Mouse (Mus musculus) gonadal fat pad, adult 2 months (tissue): ENCODE results near the gene Tpmt. TPM values are rescaled to one million over a fixed set of nuclear protein-coding genes. Genes with fewer than 3 reads are reported as not detected.

Source experiments
- DNase-seq: peaks from one replicate; pipeline ENCODE4 v3.0.0-alpha.2; 2012; ENCODE audit warnings: low read depth
- polyA plus RNA-seq: library from polyadenylated mRNA; depleted of rRNA; stranded (reverse); fragments of >200 nt; gene quantifications from 2 replicates; pipeline ENCODE4 v1.2.3, GENCODE M21; 2012

The Tpmt gene
- polyA plus RNA-seq, 1 experiment, result 32.3 TPM

- no peak for DNase-seq
Measured at GRCm38 (mm10) chr13:47042024-47042633, 2.4 kb downstream of the Tpmt start.

GRCm38 (mm10) chr13:47040061-47040460 lies 4.5 kb downstream of the Tpmt start:
- DNase-seq, result no peak

GRCm38 (mm10) chr13:47037946-47038345 lies 6.6 kb downstream of the Tpmt start:
- no peak for DNase-seq

GRCm38 (mm10) chr13:47033602-47034001 lies 10.9 kb downstream of the Tpmt start:
- no peak for DNase-seq

- no peak for DNase-seq
Measured at GRCm38 (mm10) chr13:47030376-47031107, 14.0 kb downstream of the Tpmt start.

- DNase-seq, result no peak
Measured at GRCm38 (mm10) chr13:47020798-47021197, 23.7 kb downstream of the Tpmt start.

- no peak for DNase-seq
Measured at GRCm38 (mm10) chr13:47019774-47020173, 24.8 kb downstream of the Tpmt start.

GRCm38 (mm10) chr13:47017259-47017658 lies 27.3 kb downstream of the Tpmt start:
- DNase-seq, result no peak

- DNase-seq, result no peak
Measured at GRCm38 (mm10) chr13:47015195-47015501, 29.4 kb downstream of the Tpmt start.

GRCm38 (mm10) chr13:47014334-47015194 lies 30.0 kb downstream of the Tpmt start, which contains the start of gene Nhlrc1:
Nhlrc1 (minus strand) TSS chr13:47014850.
- DNase-seq, result no peak

- DNase-seq, result no peak
Measured at GRCm38 (mm10) chr13:47013740-47014139, 30.8 kb downstream of the Tpmt start.

- DNase-seq, result no peak
Measured at GRCm38 (mm10) chr13:47001590-47001989, 42.9 kb downstream of the Tpmt start.

GRCm38 (mm10) chr13:46999498-46999897 lies 45.0 kb downstream of the Tpmt start:
- DNase-seq, result no peak

- DNase-seq, result no peak
Measured at GRCm38 (mm10) chr13:46997355-46997754, 47.2 kb downstream of the Tpmt start.

- DNase-seq, result no peak
Measured at GRCm38 (mm10) chr13:46993274-46993551, 51.3 kb downstream of the Tpmt start.

GRCm38 (mm10) chr13:46992516-46993273 lies 51.8 kb downstream of the Tpmt start:
- DNase-seq, result no peak

GRCm38 (mm10) chr13:46990376-46991011 lies 54.0 kb downstream of the Tpmt start:
- no peak for DNase-seq

- DNase-seq, result no peak
Measured at GRCm38 (mm10) chr13:46987941-46988340, 56.6 kb downstream of the Tpmt start.

GRCm38 (mm10) chr13:46986208-46986607 lies 58.3 kb downstream of the Tpmt start:
- no peak for DNase-seq

- no peak for DNase-seq
Measured at GRCm38 (mm10) chr13:46983878-46984277, 60.7 kb downstream of the Tpmt start.

GRCm38 (mm10) chr13:46979836-46980490 lies 64.6 kb downstream of the Tpmt start:
- no peak for DNase-seq
